In genomic region chr13:116173866-116174265, GRCm38 (mm10) we compare ENCODE assay signal across 11 mouse cellular contexts.
"Had no signal": no experiment of that assay in that cellular context is flagged by ENCODE, and none has a peak within 500 bp of the region (broad histone marks: within the 10 kb centered on the region; RNA-seq: fewer than 3 reads in every experiment).

No protein-coding gene starts in this region.

- DNase-seq: lung, adult 18-20 months; lung, embryonic 14.5 days; lung, postnatal 10 days; lung, postnatal 4 days; midbrain, embryonic 14.5 days; retina, postnatal 1 day; right cerebral cortex, postnatal 14 days; spleen, adult 18-20 months; thymus, adult 18-20 months; thymus, postnatal 14 days; thymus, postnatal 36 days had no signal
